Mouse (Mus musculus) limb, embryonic 14.5 days (tissue): Measurements from ENCODE around the gene Olfr1467. TPM values are rescaled to one million over a fixed set of nuclear protein-coding genes. Genes with fewer than 3 reads are reported as not detected.

Source experiments
- ATAC-seq: fragments of 200-750 bp; cut with Nextera tagmentation; 2 replicates; pipeline ENCODE4 v1.8.0; 2017; ENCODE audit warnings: low read depth, moderate number of reproducible peaks, moderate TSS enrichment; ENCODE audit not compliant: low FRiP score
- DNase-seq: peaks from one replicate; pipeline ENCODE4 v3.0.0-alpha.2; 2015; ENCODE audit warnings: low spot score
- H3K27ac ChIP-seq: fragments of 300-500 bp; sonication (generic); replicated peaks from 2 replicates; pipeline ENCODE4 v1.5.1; 2014; ENCODE audit warnings: low read depth, mild to moderate bottlenecking, low read length, moderate library complexity, mixed read lengths
- H3K27me3 ChIP-seq: fragments of 300-500 bp; sonication (generic); 2 replicates; pipeline ENCODE4 v1.6.1; 2014; ENCODE audit warnings: low read length, mixed read lengths; ENCODE audit not compliant: control insufficient read depth, insufficient read depth
- H3K36me3 ChIP-seq: fragments of 300-500 bp; sonication (generic); 2 replicates; pipeline ENCODE4 v1.6.1; 2014; ENCODE audit warnings: mild to moderate bottlenecking, low read length, moderate library complexity, mixed read lengths; ENCODE audit not compliant: control insufficient read depth, insufficient read depth
- H3K4me1 ChIP-seq: fragments of 300-500 bp; sonication (generic); 2 replicates; pipeline ENCODE4 v1.6.1; 2014; ENCODE audit warnings: antibody characterized with exemption, low read length, mixed read lengths; ENCODE audit not compliant: control insufficient read depth, insufficient read depth
- H3K4me2 ChIP-seq: fragments of 300-500 bp; sonication (generic); replicated peaks from 2 replicates; pipeline ENCODE4 v1.6.1; 2014; ENCODE audit warnings: low read depth, mild to moderate bottlenecking, low read length, moderate library complexity; ENCODE audit not compliant: severe bottlenecking
- H3K4me3 ChIP-seq: fragments of 300-500 bp; sonication (generic); replicated peaks from 2 replicates; pipeline ENCODE4 v1.5.1; 2014; ENCODE audit warnings: low read length
- H3K9ac ChIP-seq: fragments of 300-500 bp; sonication (generic); 2 replicates; pipeline ENCODE4 v1.6.1; 2014; ENCODE audit warnings: mild to moderate bottlenecking, low read depth, low read length, moderate library complexity; ENCODE audit not compliant: severe bottlenecking
- H3K9me3 ChIP-seq: fragments of 300-500 bp; sonication (generic); 2 replicates; pipeline ENCODE4 v1.6.1; 2016; ENCODE audit warnings: low read length; ENCODE audit not compliant: control insufficient read depth
- POLR2A ChIP-seq: fragments of 200-500 bp; IDR thresholded peaks from 2 replicates; pipeline ENCODE4 v1.8.0; 2012; ENCODE audit warnings: inconsistent platforms, mild to moderate bottlenecking, moderate library complexity, borderline replicate concordance; ENCODE audit not compliant: insufficient read depth, insufficient read length; ENCODE audit errors: extremely low read depth
- WGBS: fragments of 180-500 bp; shearing (Covaris S2); extraction: QIAGEN DNeasy Blood & Tissue Kit; methylation state at CpG from one replicate; pipeline ENCODE4 v1.1.7; 2014; 5-methylcytosine and 5-hydroxymethylcytosine counted together
- polyA plus RNA-seq, 2 experiments: library from polyadenylated mRNA; depleted of rRNA in 1 of 2; stranded (reverse) in 1 of 2; unstranded in 1 of 2; fragments of >200 nt; fragmentation: Nextera tagmentation in 1 of 2; extraction: Ambion mirVana in 1 of 2; gene quantifications; 2 replicates each; pipeline versions ENCODE4 v1.2.1 to v1.2.3; 2012 to 2014

The Olfr1467 gene
- not detected in 2 replicates for polyA plus RNA-seq (2012; rRNA removed)
- polyA plus RNA-seq (2014; fragmentation: Nextera tagmentation; extraction: Ambion mirVana), result not detected in 2 replicates

DNA sequence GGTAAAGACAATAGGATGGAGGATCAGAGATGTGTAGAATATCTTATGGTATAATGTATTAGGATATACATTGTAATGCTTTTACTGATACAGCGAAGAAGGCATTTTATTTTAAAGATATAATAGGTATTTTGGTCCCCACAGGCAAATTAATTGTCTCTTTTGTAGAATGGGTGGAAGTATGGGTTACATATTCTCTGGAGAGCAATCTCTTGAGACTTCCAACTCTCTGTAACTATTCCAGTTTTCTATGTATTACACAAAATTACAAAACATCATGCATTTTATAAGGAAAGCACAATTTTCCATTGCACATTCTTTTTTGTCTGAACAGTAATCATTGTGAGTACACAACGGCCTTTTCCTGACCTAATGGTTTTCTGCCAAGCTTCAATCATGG lies at the start of gene Olfr1467:
Olfr1467 (plus strand) TSS at position 301 of the 400 bp plus-strand sequence.
- Histone ChIP-seq H3K27me3 (no peaks in the 10 kb centered on the region), H3K27ac (no peak within 1 kb of the TSS), H3K36me3 (no peaks in the 10 kb centered on the region), H3K9ac (no peak within 1 kb of the TSS), H3K4me2 (no peak within 1 kb of the TSS), H3K4me3 (no peak within 1 kb of the TSS), H3K9me3 (peaks cover 4% of the 10 kb centered on the region; the same call in 1 of the 2 replicates), H3K4me1 (no peaks in the 10 kb centered on the region)
- 74% methylated on average over 2 of the region's 2 CpGs for WGBS
- DNase-seq (no peak), ATAC-seq (no peak)
- TF ChIP-seq POLR2A, result no peak

DNA sequence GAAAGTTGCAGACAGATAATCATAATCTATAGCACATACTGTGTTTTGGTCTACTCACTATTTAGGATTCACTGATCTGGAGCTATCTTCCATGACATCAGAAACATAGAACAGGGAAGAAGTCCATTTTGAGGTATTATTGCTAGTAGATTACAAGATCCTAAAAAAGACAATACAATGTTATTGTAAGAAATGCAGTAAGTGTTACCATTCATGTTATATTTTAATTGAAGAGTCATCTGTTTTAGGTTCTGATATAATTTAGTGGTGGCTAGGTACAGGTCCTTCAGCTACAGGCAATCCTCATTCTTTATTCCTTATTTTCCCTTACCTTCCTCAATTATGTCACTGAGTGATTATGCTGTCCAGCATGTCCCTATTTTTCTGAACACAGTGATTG lies 46.6 kb upstream of the Olfr1467 start, which contains the start of gene Olfr1465:
Olfr1465 (minus strand) TSS at position 101 of the 400 bp plus-strand sequence.
- H3K4me3 ChIP-seq, result no peak within 1 kb of the TSS
- no peak within 1 kb of the TSS for H3K9ac ChIP-seq
- H3K27ac ChIP-seq, result no peak within 1 kb of the TSS
- no peaks in the 10 kb centered on the region for H3K36me3 ChIP-seq
- DNase-seq, result no peak
- no peaks in the 10 kb centered on the region for H3K9me3 ChIP-seq
- no peak for ATAC-seq
- no peaks in the 10 kb centered on the region for H3K27me3 ChIP-seq
- no peaks in the 10 kb centered on the region for H3K4me1 ChIP-seq
- TF ChIP-seq POLR2A, result no peak
- H3K4me2 ChIP-seq, result no peak within 1 kb of the TSS

DNA sequence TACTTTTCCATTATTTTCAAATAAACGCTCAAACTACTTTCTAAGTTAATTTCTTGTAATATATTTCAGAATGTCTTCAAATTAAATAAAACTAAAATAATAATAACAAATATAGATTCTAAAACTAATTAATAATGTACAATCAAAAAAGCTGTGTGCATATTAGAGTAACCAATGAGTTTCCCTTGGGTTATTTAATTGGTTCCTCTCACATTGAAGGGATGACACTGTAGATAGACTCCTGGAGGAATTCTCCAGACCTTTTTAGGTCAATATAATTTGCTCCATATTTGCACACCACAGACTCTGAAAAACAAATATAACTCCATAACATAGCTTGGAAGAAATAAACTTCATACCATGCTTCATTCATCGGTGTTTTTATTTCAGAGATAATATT lies 23.5 kb upstream of the Olfr1467 start, which contains the start of gene Olfr1466:
Olfr1466 (plus strand) TSS at position 301 of the 400 bp plus-strand sequence.
- Histone ChIP-seq H3K9me3 (peaks cover 6% of the 10 kb centered on the region; the same call in 1 of the 2 replicates), H3K4me3 (no peak within 1 kb of the TSS), H3K36me3 (no peaks in the 10 kb centered on the region), H3K27ac (no peak within 1 kb of the TSS), H3K9ac (no peak within 1 kb of the TSS), H3K27me3 (no peaks in the 10 kb centered on the region), H3K4me2 (no peak within 1 kb of the TSS), H3K4me1 (no peaks in the 10 kb centered on the region)
- ATAC-seq (no peak), DNase-seq (no peak)
- TF ChIP-seq POLR2A, result no peak
- WGBS, result 90% methylated on average over 2 of the region's 2 CpGs

DNA sequence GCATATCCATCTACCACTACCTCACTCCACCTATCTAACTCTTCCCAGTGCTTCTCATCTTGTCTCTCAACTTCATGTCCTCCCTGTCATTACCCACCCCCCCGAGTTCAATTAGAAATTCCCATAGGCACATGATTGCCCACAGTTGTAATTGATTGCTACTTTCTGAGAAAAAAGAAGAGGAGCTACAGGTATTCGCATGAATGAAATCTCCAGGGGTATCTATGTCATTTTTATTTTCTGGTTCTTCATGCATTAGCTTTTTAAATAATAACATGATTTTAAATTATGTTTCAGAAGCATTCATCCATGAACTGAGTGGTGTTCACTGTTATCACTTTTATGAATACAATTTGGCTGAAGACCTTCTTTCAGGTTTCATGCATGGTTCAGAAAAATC lies 45.5 kb downstream of the Olfr1467 start, which contains the start of gene Olfr1469:
Olfr1469 (plus strand) TSS at position 301 of the 400 bp plus-strand sequence.
- Histone ChIP-seq H3K4me3 (no peak within 1 kb of the TSS), H3K4me1 (no peaks in the 10 kb centered on the region), H3K27me3 (no peaks in the 10 kb centered on the region), H3K36me3 (no peaks in the 10 kb centered on the region), H3K9ac (no peak within 1 kb of the TSS), H3K9me3 (no peaks in the 10 kb centered on the region), H3K27ac (no peak within 1 kb of the TSS), H3K4me2 (no peak within 1 kb of the TSS)
- WGBS, result 82% methylated on average over 2 of the region's 2 CpGs
- ATAC-seq (no peak), DNase-seq (no peak)
- TF ChIP-seq POLR2A, result no peak

Other genes starting within 250 kb of the Olfr1467 start
- not detected in 2 replicates for gene Olfr1459, start 212.7 kb upstream of the Olfr1467 start, polyA plus RNA-seq (2012; rRNA removed)
- not detected in 2 replicates for gene Olfr1459, start 212.7 kb upstream of the Olfr1467 start, polyA plus RNA-seq (2014; fragmentation: Nextera tagmentation; extraction: Ambion mirVana)
- gene Olfr1461, start 199.2 kb upstream of the Olfr1467 start, polyA plus RNA-seq (2012; rRNA removed), result not detected in 2 replicates
- not detected in 2 replicates for gene Olfr1461, start 199.2 kb upstream of the Olfr1467 start, polyA plus RNA-seq (2014; fragmentation: Nextera tagmentation; extraction: Ambion mirVana)
- not detected in 2 replicates for gene Olfr1462, start 176.5 kb upstream of the Olfr1467 start, polyA plus RNA-seq (2012; rRNA removed)
- not detected in 2 replicates for gene Olfr1462, start 176.5 kb upstream of the Olfr1467 start, polyA plus RNA-seq (2014; fragmentation: Nextera tagmentation; extraction: Ambion mirVana)
- not detected in 2 replicates for gene Olfr1463, start 130.9 kb upstream of the Olfr1467 start, polyA plus RNA-seq (2012; rRNA removed)
- gene Olfr1463, start 130.9 kb upstream of the Olfr1467 start, polyA plus RNA-seq (2014; fragmentation: Nextera tagmentation; extraction: Ambion mirVana), result not detected in 2 replicates
- not detected in 2 replicates for gene Olfr1465, start 46.7 kb upstream of the Olfr1467 start, polyA plus RNA-seq (2012; rRNA removed)
- gene Olfr1465, start 46.7 kb upstream of the Olfr1467 start, polyA plus RNA-seq (2014; fragmentation: Nextera tagmentation; extraction: Ambion mirVana), result not detected in 2 replicates
- not detected in 2 replicates for gene Olfr1466, start 23.4 kb upstream of the Olfr1467 start, polyA plus RNA-seq (2012; rRNA removed)
- not detected in 2 replicates for gene Olfr1466, start 23.4 kb upstream of the Olfr1467 start, polyA plus RNA-seq (2014; fragmentation: Nextera tagmentation; extraction: Ambion mirVana)
- gene Olfr1469, start 45.6 kb downstream of the Olfr1467 start, polyA plus RNA-seq (2012; rRNA removed), result not detected in 2 replicates
- not detected in 2 replicates for gene Olfr1469, start 45.6 kb downstream of the Olfr1467 start, polyA plus RNA-seq (2014; fragmentation: Nextera tagmentation; extraction: Ambion mirVana)
- not detected in 2 replicates for gene Olfr1471, start 81.2 kb downstream of the Olfr1467 start, polyA plus RNA-seq (2012; rRNA removed)
- gene Olfr1471, start 81.2 kb downstream of the Olfr1467 start, polyA plus RNA-seq (2014; fragmentation: Nextera tagmentation; extraction: Ambion mirVana), result not detected in 2 replicates
- not detected in 2 replicates for gene Olfr1472, start 93.8 kb downstream of the Olfr1467 start, polyA plus RNA-seq (2012; rRNA removed)
- gene Olfr1472, start 93.8 kb downstream of the Olfr1467 start, polyA plus RNA-seq (2014; fragmentation: Nextera tagmentation; extraction: Ambion mirVana), result not detected in 2 replicates
- gene Olfr1474, start 107.3 kb downstream of the Olfr1467 start, polyA plus RNA-seq (2012; rRNA removed), result not detected in 2 replicates
- not detected in 2 replicates for gene Olfr1474, start 107.3 kb downstream of the Olfr1467 start, polyA plus RNA-seq (2014; fragmentation: Nextera tagmentation; extraction: Ambion mirVana)
- not detected in 2 replicates for gene Olfr1475, start 118.0 kb downstream of the Olfr1467 start, polyA plus RNA-seq (2012; rRNA removed)
- not detected in 2 replicates for gene Olfr1475, start 118.0 kb downstream of the Olfr1467 start, polyA plus RNA-seq (2014; fragmentation: Nextera tagmentation; extraction: Ambion mirVana)
- not detected in 2 replicates for gene Olfr1477, start 138.3 kb downstream of the Olfr1467 start, polyA plus RNA-seq (2012; rRNA removed)
- not detected in 2 replicates for gene Olfr1477, start 138.3 kb downstream of the Olfr1467 start, polyA plus RNA-seq (2014; fragmentation: Nextera tagmentation; extraction: Ambion mirVana)
- not detected in 2 replicates for gene Olfr1480, start 165.7 kb downstream of the Olfr1467 start, polyA plus RNA-seq (2012; rRNA removed)
- not detected in 2 replicates for gene Olfr1480, start 165.7 kb downstream of the Olfr1467 start, polyA plus RNA-seq (2014; fragmentation: Nextera tagmentation; extraction: Ambion mirVana)
- not detected in 2 replicates for gene Olfr1484, start 221.3 kb downstream of the Olfr1467 start, polyA plus RNA-seq (2012; rRNA removed)
- gene Olfr1484, start 221.3 kb downstream of the Olfr1467 start, polyA plus RNA-seq (2014; fragmentation: Nextera tagmentation; extraction: Ambion mirVana), result not detected in 2 replicates